Mouse (Mus musculus) liver, embryonic 14.5 days (tissue): ENCODE data around the gene Dydc2. TPM values are rescaled to one million over a fixed set of nuclear protein-coding genes. Genes with fewer than 3 reads are reported as not detected.
A peak's percentile ranks its signal among the peaks of the same experiment; 100 is the strongest.

Experiments
- ATAC-seq: fragments of 200-750 bp; cut with Nextera tagmentation; 2 replicates; pipeline ENCODE4 v1.8.0; 2017; ENCODE audit warnings: moderate number of reproducible peaks, mild to moderate bottlenecking, moderate library complexity; ENCODE audit not compliant: insufficient read depth
- DNase-seq, 3 experiments: peaks; one replicate each; pipeline ENCODE4 v3.0.0-alpha.2; 2012 to 2013; ENCODE audit warnings: low read depth in 3 of 3, low spot score in 3 of 3
- H3K27ac ChIP-seq: fragments of 300-500 bp; sonication (generic); 2 replicates; pipeline ENCODE4 v1.5.1; 2014; ENCODE audit warnings: moderate library complexity, mild to moderate bottlenecking, control low read depth, inconsistent platforms
- H3K27me3 ChIP-seq: fragments of 300-500 bp; sonication (generic); 2 replicates; pipeline ENCODE4 v1.6.1; 2014; ENCODE audit warnings: mild to moderate bottlenecking, low read length, moderate library complexity; ENCODE audit not compliant: control insufficient read depth, insufficient read depth
- H3K36me3 ChIP-seq: fragments of 300-500 bp; sonication (generic); replicated peaks from 2 replicates; pipeline ENCODE4 v1.6.1; 2014; ENCODE audit warnings: low read depth; ENCODE audit not compliant: control insufficient read depth, insufficient read depth
- H3K4me1 ChIP-seq, 2 experiments: fragments of 200-500 bp in 1 of 2; fragments of 300-500 bp in 1 of 2; sonication (generic) in 1 of 2; replicated peaks; 2 replicates each; pipeline ENCODE4 v1.6.1; 2012 to 2014; ENCODE audit warnings: antibody characterized with exemption in 1 of 2, inconsistent platforms in 1 of 2, low read length in 1 of 2; ENCODE audit not compliant: control insufficient read depth in 2 of 2, insufficient read depth in 2 of 2
- H3K4me2 ChIP-seq: fragments of 300-500 bp; sonication (generic); 2 replicates; pipeline ENCODE4 v1.6.1; 2014; ENCODE audit warnings: low read depth, mild to moderate bottlenecking, control low read depth, moderate library complexity
- H3K4me3 ChIP-seq, 2 experiments: fragments of 200-500 bp in 1 of 2; fragments of 300-500 bp in 1 of 2; sonication (generic) in 1 of 2; 2 replicates each; pipeline ENCODE4 v1.5.1; 2012 to 2014; ENCODE audit warnings: low read depth in 2 of 2, low read length in 2 of 2, mild to moderate bottlenecking in 2 of 2, control low read depth in 1 of 2, inconsistent platforms in 1 of 2, moderate library complexity in 1 of 2; ENCODE audit not compliant: insufficient read depth in 1 of 2
- H3K9ac ChIP-seq: fragments of 300-500 bp; sonication (generic); replicated peaks from 2 replicates; pipeline ENCODE4 v1.6.1; 2014; ENCODE audit warnings: mild to moderate bottlenecking, control low read depth, moderate library complexity
- H3K9me3 ChIP-seq: fragments of 300-500 bp; sonication (generic); 2 replicates; pipeline ENCODE4 v1.6.1; 2016; ENCODE audit warnings: low read length, mixed read lengths; ENCODE audit not compliant: control insufficient read depth
- CTCF ChIP-seq: IDR thresholded peaks from 2 replicates; pipeline ENCODE4 v1.5.1; 2016; ENCODE audit warnings: antibody characterized with exemption, low read depth, control low read depth
- EP300 ChIP-seq: IDR thresholded peaks from 2 replicates; pipeline ENCODE4 v1.6.1; 2016; ENCODE audit warnings: antibody characterized with exemption, low read depth
- WGBS: fragments of 180-500 bp; shearing (Covaris S2); extraction: QIAGEN DNeasy Blood & Tissue Kit; methylation state at CpG from one replicate; pipeline ENCODE4 v1.1.7; 2014; ENCODE audit not compliant: insufficient replicate concordance; 5-methylcytosine and 5-hydroxymethylcytosine counted together
- polyA plus RNA-seq, 2 experiments: library from polyadenylated mRNA; depleted of rRNA in 1 of 2; stranded (reverse) in 1 of 2; unstranded in 1 of 2; fragments of >200 nt; fragmentation: Nextera tagmentation in 1 of 2; extraction: Ambion mirVana in 1 of 2; gene quantifications; 2 replicates each; pipeline versions ENCODE4 v1.2.1 to v1.2.3; 2012 to 2014

The Dydc2 gene
- polyA plus RNA-seq, 2 experiments = not detected

DNA sequence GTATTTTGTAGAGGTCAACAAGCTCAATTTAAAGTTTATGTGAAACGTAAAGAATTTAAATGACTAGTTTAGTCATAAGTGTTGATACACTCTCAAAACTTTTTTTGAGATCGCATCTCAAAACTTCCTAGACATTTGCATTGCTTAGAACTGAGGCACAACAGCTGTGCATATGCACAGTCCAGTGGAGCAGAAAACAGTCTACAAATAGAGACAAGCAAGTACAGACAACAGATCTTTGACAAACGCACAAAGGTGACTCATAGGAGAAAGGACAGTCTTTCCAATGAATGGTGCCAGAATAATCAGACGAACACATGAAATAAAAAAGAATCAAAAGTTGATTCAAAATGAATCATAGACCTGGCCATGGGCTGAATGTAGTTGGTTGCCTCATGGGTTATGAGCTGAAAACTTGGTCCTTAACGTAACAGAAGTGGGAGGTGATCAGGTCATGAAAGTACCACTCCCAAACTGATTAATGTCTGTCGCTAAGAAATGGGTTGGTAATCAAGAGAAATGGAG is 38.0 kb downstream of the Dydc2 start:
- Histone ChIP-seq H3K4me1 (peaks cover 6 to 15% of the 10 kb centered on the region in 2 experiments), H3K9me3 (no peaks in the 10 kb centered on the region), H3K4me3 (no peak overlapping the region), H3K4me2 (no peak overlapping the region), H3K9ac (no peak overlapping the region), H3K27me3 (no peaks in the 10 kb centered on the region), H3K27ac (no peak overlapping the region), H3K36me3 (no peaks in the 10 kb centered on the region)
- no peak for ATAC-seq
- WGBS = 77% methylated on average over 6 of the region's 6 CpGs
- no peak for TF ChIP-seq CTCF
- TF ChIP-seq EP300 = no peak
- no peak for DNase-seq

DNA sequence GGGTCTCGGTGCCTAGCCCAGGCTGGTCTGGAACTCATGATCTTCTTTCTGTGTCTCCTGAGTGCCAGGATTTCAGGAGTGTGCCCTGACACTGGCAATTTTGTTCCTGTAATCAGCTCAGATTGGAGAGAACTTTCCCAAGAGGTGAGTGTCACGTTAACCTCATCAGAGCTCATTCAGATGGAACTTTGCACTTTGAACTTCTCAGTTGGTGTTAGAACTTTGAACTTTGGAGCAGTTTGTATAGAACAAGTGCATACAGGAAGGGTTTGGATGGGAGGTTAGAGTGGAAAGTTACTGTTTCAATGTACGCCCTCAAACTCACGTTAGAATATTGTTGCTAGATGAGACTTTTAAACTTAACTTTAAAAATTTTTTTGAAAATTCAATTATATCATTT is 39.7 kb downstream of the Dydc2 start:
- TF ChIP-seq EP300 = no peak
- no peak for TF ChIP-seq CTCF
- no peak for ATAC-seq
- no peak for DNase-seq
- 63% methylated on average over 4 of the region's 4 CpGs for WGBS
- Histone ChIP-seq H3K36me3 (no peaks in the 10 kb centered on the region), H3K4me1 (peaks cover 19 to 31% of the 10 kb centered on the region in 2 experiments), H3K27me3 (no peaks in the 10 kb centered on the region), H3K4me2 (no peak overlapping the region), H3K4me3 (no peak overlapping the region), H3K27ac (no peak overlapping the region), H3K9ac (no peak overlapping the region), H3K9me3 (no peaks in the 10 kb centered on the region)

DNA sequence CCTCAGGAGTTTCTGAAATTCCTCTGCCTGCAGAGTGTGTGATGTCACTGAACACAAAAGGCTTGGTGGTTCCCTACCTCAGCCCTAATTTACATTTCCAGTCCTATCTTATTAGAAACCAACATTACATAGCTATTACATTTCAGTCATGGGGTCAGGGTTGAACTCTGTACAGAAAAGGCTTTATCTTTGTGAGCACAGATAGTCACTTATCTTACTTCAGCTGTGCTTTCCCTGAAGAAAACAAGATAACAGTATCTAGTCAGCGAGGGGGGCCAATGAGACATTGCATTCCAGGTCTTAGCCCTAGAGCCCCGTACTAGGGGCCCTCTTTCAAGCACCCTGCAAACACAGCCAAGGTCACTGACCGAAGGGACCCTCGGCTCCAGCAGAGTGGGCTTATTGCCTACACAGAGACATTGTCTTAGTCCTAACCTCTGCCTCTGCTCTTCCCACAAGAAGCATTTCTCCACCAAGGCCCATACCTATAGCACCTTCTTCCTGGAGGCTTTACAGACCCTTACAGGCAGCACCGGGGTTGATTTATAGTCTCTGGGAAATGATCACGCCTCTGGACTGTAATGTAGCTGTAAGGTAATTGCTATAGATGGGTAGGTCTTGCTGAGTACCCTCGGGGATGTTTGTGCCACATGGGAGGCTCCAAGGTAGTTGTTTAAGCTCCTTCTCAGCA is 43.3 kb downstream of the Dydc2 start:
- H3K36me3 ChIP-seq = no peaks in the 10 kb centered on the region
- peak overlapping the region; percentile 48 for H3K4me2 ChIP-seq
- peak; percentile 67 to 72 (median 70) for DNase-seq
- H3K4me1 ChIP-seq = peaks cover 21 to 30% of the 10 kb centered on the region in 2 experiments
- no peaks in the 10 kb centered on the region for H3K9me3 ChIP-seq
- 31% methylated on average over 7 of the region's 7 CpGs for WGBS
- peak; percentile 93 for ATAC-seq
- peak overlapping the region; percentile 45 for H3K9ac ChIP-seq
- H3K27me3 ChIP-seq = no peaks in the 10 kb centered on the region
- no peak for TF ChIP-seq CTCF
- TF ChIP-seq EP300 = peak; percentile 94
- H3K27ac ChIP-seq = peak overlapping the region; percentile 61
- no peak overlapping the region for H3K4me3 ChIP-seq

DNA sequence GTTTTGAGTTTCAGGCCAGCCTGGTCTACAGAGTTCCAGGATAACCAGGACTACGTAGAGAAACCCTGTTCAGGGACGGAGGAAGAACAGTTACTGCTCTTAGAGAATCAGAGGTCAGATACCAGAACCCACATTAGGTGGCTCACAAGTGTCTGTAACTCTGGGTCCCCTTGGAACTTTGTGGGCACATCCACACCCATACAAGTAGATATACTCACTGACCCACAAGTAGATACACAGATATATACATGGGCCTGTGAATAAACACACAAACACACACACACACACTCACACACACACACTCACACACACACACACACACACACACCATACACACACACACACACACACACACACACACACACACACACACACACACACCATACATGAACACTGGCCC is 43.9 kb downstream of the Dydc2 start:
- ATAC-seq (peak; percentile 53), DNase-seq (no peak)
- TF ChIP-seq EP300 (no peak), CTCF (no peak)
- no peak overlapping the region for H3K4me3 ChIP-seq
- 46% methylated on average over 2 of the region's 2 CpGs for WGBS
- H3K4me2 ChIP-seq = peak overlapping the region; percentile 48
- peak overlapping the region; percentile 61 for H3K27ac ChIP-seq
- H3K9me3 ChIP-seq = no peaks in the 10 kb centered on the region
- H3K27me3 ChIP-seq = no peaks in the 10 kb centered on the region
- H3K9ac ChIP-seq = no peak overlapping the region; the same call in 1 of the 2 replicates
- H3K4me1 ChIP-seq = peaks cover 21 to 30% of the 10 kb centered on the region in 2 experiments
- H3K36me3 ChIP-seq = no peaks in the 10 kb centered on the region

DNA sequence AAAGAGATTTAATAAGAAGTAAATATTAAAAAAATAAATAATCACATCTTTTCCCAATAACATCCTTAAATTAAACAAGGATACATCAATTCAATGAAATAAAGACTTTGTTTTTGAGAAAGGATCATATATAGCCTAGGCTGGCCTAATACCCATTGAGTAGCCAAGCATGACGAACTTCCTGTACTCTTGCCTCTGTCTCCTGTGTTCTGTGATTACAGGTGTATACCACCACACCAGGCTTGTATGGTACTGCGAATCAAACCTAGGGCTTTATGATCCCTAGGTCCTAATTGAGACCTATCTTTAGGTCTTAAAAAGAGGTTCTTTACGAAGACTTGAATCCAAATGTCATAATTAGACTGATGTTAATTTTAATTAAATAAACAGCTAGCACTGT is 47.8 kb downstream of the Dydc2 start:
- DNase-seq (no peak), ATAC-seq (no peak)
- Histone ChIP-seq H3K4me1 (peaks cover 18 to 33% of the 10 kb centered on the region in 2 experiments), H3K4me3 (no peak overlapping the region), H3K27me3 (no peaks in the 10 kb centered on the region; the same call in 1 of the 2 replicates), H3K36me3 (no peaks in the 10 kb centered on the region), H3K27ac (no peak overlapping the region), H3K4me2 (no peak overlapping the region), H3K9me3 (no peaks in the 10 kb centered on the region), H3K9ac (no peak overlapping the region)
- no peak for TF ChIP-seq CTCF
- no peak for TF ChIP-seq EP300
- 76% methylated on average over 3 of the region's 3 CpGs for WGBS
